In the genomic region with DNA sequence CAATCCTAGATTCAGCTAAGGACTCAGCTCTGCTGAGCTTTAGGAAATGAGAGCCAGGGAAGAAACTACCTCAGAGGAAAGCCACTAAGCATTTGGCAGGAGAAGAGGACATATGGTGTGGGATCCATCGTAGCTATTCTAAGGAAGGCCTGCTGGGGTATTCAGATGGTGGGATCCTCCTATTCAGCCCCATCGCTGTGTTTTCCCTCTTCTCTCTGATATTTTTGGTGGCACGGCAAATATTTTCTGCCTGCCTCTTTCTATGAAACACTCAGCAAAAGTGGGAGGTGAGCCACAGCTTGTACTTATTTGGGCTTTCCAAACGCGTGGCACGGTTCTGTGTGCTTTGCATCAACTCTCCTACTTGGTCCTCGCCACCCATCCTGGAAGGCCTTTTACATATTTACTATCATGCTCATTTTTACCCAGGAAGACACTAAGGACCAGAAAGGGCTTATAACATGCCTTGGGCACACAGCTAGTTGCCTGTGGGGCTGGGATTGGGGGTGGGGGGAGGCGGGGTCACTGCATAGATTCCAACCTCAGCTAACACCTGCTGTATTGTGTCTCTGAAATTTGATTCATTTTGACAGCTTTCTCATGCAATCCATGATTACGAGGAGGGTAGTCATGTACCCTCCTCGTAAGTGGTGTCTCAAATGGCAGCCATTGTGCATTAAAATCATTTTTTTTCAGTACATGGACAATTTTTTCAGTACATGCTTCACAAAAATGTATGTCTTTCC, we compare ENCODE assay signal across 9 mouse cellular contexts. TPM values are rescaled to one million over a fixed set of nuclear protein-coding genes. Genes with fewer than 3 reads are reported as not detected.
A peak's percentile ranks its signal among the peaks of the same experiment; 100 is the strongest.
DNase-seq lines count a peak whose midpoint lies in the region; ATAC-seq and TF ChIP-seq lines count a peak whose summit lies in the region.
"Had no signal": no experiment of that assay in that cellular context is flagged by ENCODE, and none has a peak within 500 bp of the region (broad histone marks: within the 10 kb centered on the region; RNA-seq: fewer than 3 reads in every experiment).

No protein-coding gene starts in this region.

- TF ChIP-seq CTCF in C2C12 (IDR thresholded peaks at IDR 0.05; ENCODE audit: control insufficient read depth, insufficient read depth, insufficient read length): no peak

- no peaks in the 10 kb centered on the region for H3K9me3 ChIP-seq in forebrain, embryonic 14.5 days (replicated peaks; ENCODE audit: control insufficient read depth, low read length)
- no peaks in the 10 kb centered on the region for H3K9me3 ChIP-seq in forebrain, embryonic 11.5 days (ENCODE audit: control insufficient read depth, low read length)
- H3K9me3 ChIP-seq: liver, embryonic 13.5 days had no signal

- no peaks in the 10 kb centered on the region for H3K4me1 ChIP-seq in forebrain, embryonic 14.5 days (ENCODE audit: control insufficient read depth, insufficient read depth, low read length)
- H3K4me1 ChIP-seq in forebrain, embryonic 11.5 days (replicated peaks; ENCODE audit: control insufficient read depth, insufficient read depth, low read length): peaks cover 2% of the 10 kb centered on the region; the same call in 1 of the 2 replicates

- no peak overlapping the region for H3K4me3 ChIP-seq in forebrain, embryonic 14.5 days (ENCODE audit: low read depth, low read length)
- H3K4me3 ChIP-seq in forebrain, embryonic 11.5 days (ENCODE audit: low read depth, low read length): no peak overlapping the region
- no peak overlapping the region for H3K4me3 ChIP-seq in C2C12 (ENCODE audit: insufficient read depth, poor library complexity, severe bottlenecking)
- H3K4me3 ChIP-seq: liver, embryonic 13.5 days had no signal

- intact Hi-C loops in left cerebral cortex, postnatal 14 days (cut with DNase I): loop anchor here (5.0 to 10.0 kb wide), 2 partner anchors 138 to 399 kb away; no protein-coding TSS in a partner anchor

- no peaks in the 10 kb centered on the region for H3K27me3 ChIP-seq in forebrain, embryonic 14.5 days (replicated peaks; ENCODE audit: control insufficient read depth, insufficient read depth, low read length)
- no peaks in the 10 kb centered on the region for H3K27me3 ChIP-seq in forebrain, embryonic 11.5 days (ENCODE audit: control insufficient read depth, insufficient read depth, low read length)
- no peaks in the 10 kb centered on the region for H3K27me3 ChIP-seq in C2C12 (ENCODE audit: control insufficient read depth, insufficient read depth, insufficient read length)
- H3K27me3 ChIP-seq: liver, embryonic 13.5 days had no signal

- no peaks in the 10 kb centered on the region for H3K36me3 ChIP-seq in forebrain, embryonic 14.5 days (ENCODE audit: control insufficient read depth, insufficient read depth, low read length)
- H3K36me3 ChIP-seq in forebrain, embryonic 11.5 days (ENCODE audit: control insufficient read depth, insufficient read depth, low read length): no peaks in the 10 kb centered on the region
- H3K36me3 ChIP-seq in C2C12 (ENCODE audit: control insufficient read depth, insufficient read depth): no peaks in the 10 kb centered on the region
- H3K36me3 ChIP-seq: liver, embryonic 13.5 days had no signal

- no peak overlapping the region for H3K4me2 ChIP-seq in forebrain, embryonic 14.5 days (ENCODE audit: low read length)
- H3K4me2 ChIP-seq in forebrain, embryonic 11.5 days (ENCODE audit: low read depth, low read length, severe bottlenecking): no peak overlapping the region
- H3K4me2 ChIP-seq: liver, embryonic 13.5 days had no signal

- WGBS in forebrain, embryonic 14.5 days: 84% methylated on average over 10 of the region's 10 CpGs
- WGBS in forebrain, embryonic 11.5 days: 86% methylated on average over 10 of the region's 10 CpGs

- no peak overlapping the region for H3ac ChIP-seq in C2C12 (ENCODE audit: control insufficient read depth, insufficient read length, low read depth)

- DNase-seq in forebrain, embryonic 14.5 days (ENCODE audit: low spot score): peak; percentile 20
- DNase-seq in forebrain, embryonic 11.5 days (ENCODE audit: low spot score): no peak
- peak; percentile 80 to 83 for DNase-seq in frontal cortex, adult 2 months (ENCODE audit: extremely low spot score in 1 of 2, low spot score in 1 of 2)
- peak; percentile 78 to 79 for DNase-seq in left cerebral cortex, postnatal 14 days (ENCODE audit: low spot score in 2 of 2)
- DNase-seq in ovary, adult 18-20 months (ENCODE audit: low spot score): no peak
- DNase-seq in thymus, postnatal 10 days (ENCODE audit: low spot score in 2 of 2): no peak
- no peak for DNase-seq in gastrocnemius, adult 18-20 months (ENCODE audit: low spot score)
- DNase-seq: liver, embryonic 13.5 days had no signal

- H3K79me3 ChIP-seq in C2C12 (ENCODE audit: low read depth): no peaks in the 10 kb centered on the region

- H3K9ac ChIP-seq in forebrain, embryonic 14.5 days (ENCODE audit: low read length): no peak overlapping the region
- H3K9ac ChIP-seq in forebrain, embryonic 11.5 days (ENCODE audit: low read length): no peak overlapping the region
- H3K9ac ChIP-seq: liver, embryonic 13.5 days had no signal

- H3K27ac ChIP-seq in forebrain, embryonic 14.5 days (ENCODE audit: low read depth, low read length): no peak overlapping the region
- no peak overlapping the region for H3K27ac ChIP-seq in forebrain, embryonic 11.5 days (ENCODE audit: low read depth, low read length)
- H3K27ac ChIP-seq: liver, embryonic 13.5 days had no signal

- no peaks in the 10 kb centered on the region for H3K79me2 ChIP-seq in C2C12 (ENCODE audit: control insufficient read depth, insufficient read depth)

- peak; percentile 32; the same call in 1 of the 2 replicates for ATAC-seq in forebrain, embryonic 14.5 days
- ATAC-seq in forebrain, embryonic 11.5 days (replicated peaks; ENCODE audit: low FRiP score): no peak

TF ChIP-seq in C2C12, 6 proteins besides CTCF, POLR2A, EP300 and RAD21:
- TF ChIP-seq MYOD1 (IDR thresholded peaks at IDR 0.05; ENCODE audit: control insufficient read depth, insufficient read length, low read depth) (peak; percentile 92), FOSL1 (IDR thresholded peaks at IDR 0.05; ENCODE audit: insufficient read depth, low read length, poor library complexity, severe bottlenecking) (no peak), CEBPB (IDR thresholded peaks at IDR 0.05; ENCODE audit: low read depth) (no peak), MAX (IDR thresholded peaks at IDR 0.05) (no peak), USF1 (IDR thresholded peaks at IDR 0.05; ENCODE audit: low read depth) (no peak), MYOG (IDR thresholded peaks at IDR 0.05; ENCODE audit: control insufficient read depth, extremely low read depth, insufficient read length) (no peak)
TF ChIP-seq in C2C12: peak in this region for 1.

RNA-seq across cellular contexts. Expression of a gene that starts 46.1 kb away (rescaled TPM):
- 15.5 and 21.9 TPM in 2 replicates for polyA plus RNA-seq in forebrain, embryonic 14.5 days (2014; fragmentation: Nextera tagmentation; extraction: Ambion mirVana)
- 13.3 and 14.4 TPM in 2 replicates for polyA plus RNA-seq in forebrain, embryonic 11.5 days (2014; fragmentation: Nextera tagmentation; extraction: Ambion mirVana)
- 3.4 TPM for polyA plus RNA-seq in C2C12 (2012; fragmentation: generic; extraction: Trizol)
- 15.0 and 15.7 TPM in 2 replicates for polyA plus RNA-seq in frontal cortex, adult 2 months (2012; rRNA removed)
- 10 to 100 TPM; 40.0 to 44.0 TPM for total RNA-seq in left cerebral cortex, postnatal 14 days (2021)
- under 1 TPM in 1 of 2 experiments, not detected in 1; 0.39 TPM for total RNA-seq in gastrocnemius, adult 18-20 months (2021)

RNA-seq across cellular contexts. Expression of a gene that starts 46.3 kb away (rescaled TPM):
- 51.1 and 72.9 TPM in 2 replicates for polyA plus RNA-seq in forebrain, embryonic 14.5 days (2014; fragmentation: Nextera tagmentation; extraction: Ambion mirVana)
- 100 and 104 TPM in 2 replicates for polyA plus RNA-seq in forebrain, embryonic 11.5 days (2014; fragmentation: Nextera tagmentation; extraction: Ambion mirVana)
- polyA plus RNA-seq in C2C12 (2012; fragmentation: generic; extraction: Trizol): 53.8 TPM
- 106 and 111 TPM in 2 replicates for polyA plus RNA-seq in frontal cortex, adult 2 months (2012; rRNA removed)
- total RNA-seq in left cerebral cortex, postnatal 14 days (2021): 100 to 1,000 TPM; 185 to 197 TPM
- total RNA-seq in gastrocnemius, adult 18-20 months (2021): 1 to 10 TPM; 2.8 to 7.2 TPM

Comparison
In these comparisons a context has a peak if more than half of its experiments do, and no peak if none do; other contexts are left out.
1. DNase-seq: peak in forebrain, embryonic 14.5 days (single experiment), frontal cortex, adult 2 months (2 of 2) and left cerebral cortex, postnatal 14 days (2 of 2); none in forebrain, embryonic 11.5 days (single experiment), ovary, adult 18-20 months (single experiment), thymus, postnatal 10 days (0 of 2) and gastrocnemius, adult 18-20 months (single experiment).